Mouse (Mus musculus) ES-E14 (cell line): ENCODE data around the gene Gp9. TPM values are rescaled to one million over a fixed set of nuclear protein-coding genes. Genes with fewer than 3 reads are reported as not detected.
A peak's percentile ranks its signal among the peaks of the same experiment; 100 is the strongest.

Experiments
- DNase-seq: peaks from one replicate; pipeline ENCODE4 v3.0.0-alpha.2; 2013; ENCODE audit warnings: low read depth, low spot score
- H3K27ac ChIP-seq: 2 replicates; pipeline ENCODE4 v1.5.1; 2012; ENCODE audit warnings: low read depth, mild to moderate bottlenecking, low read length, moderate library complexity, mixed read lengths; ENCODE audit not compliant: poor library complexity, insufficient read depth, severe bottlenecking
- H3K36me3 ChIP-seq: 2 replicates; pipeline ENCODE4 v1.6.1; 2012; ENCODE audit warnings: mild to moderate bottlenecking, low read length, moderate library complexity, mixed read lengths; ENCODE audit not compliant: control insufficient read depth, poor library complexity, insufficient read depth, severe bottlenecking
- H3K4me1 ChIP-seq, 2 experiments: fragments of 150-350 bp in 1 of 2; sonication (generic) in 1 of 2; 2 replicates each; pipeline ENCODE4 v1.6.1; 2012; ENCODE audit warnings: low read length in 2 of 2, mild to moderate bottlenecking in 1 of 2, mixed read lengths in 1 of 2; ENCODE audit not compliant: control insufficient read depth in 2 of 2, insufficient read depth in 2 of 2, poor library complexity in 1 of 2
- H3K4me3 ChIP-seq, 2 experiments: fragments of 150-350 bp in 1 of 2; sonication (generic) in 1 of 2; 2 replicates each; pipeline ENCODE4 v1.5.1; 2012; ENCODE audit warnings: low read length in 2 of 2, low read depth in 1 of 2, mild to moderate bottlenecking in 1 of 2, mixed read lengths in 1 of 2; ENCODE audit not compliant: insufficient read depth in 1 of 2, poor library complexity in 1 of 2, severe bottlenecking in 1 of 2
- H3K9ac ChIP-seq: 2 replicates; pipeline ENCODE4 v1.6.1; 2012; ENCODE audit warnings: low read depth, mild to moderate bottlenecking, low read length, mixed read lengths; ENCODE audit not compliant: poor library complexity, insufficient read depth, severe bottlenecking
- H3K9me3 ChIP-seq: fragments of 150-350 bp; sonication (generic); 2 replicates; pipeline ENCODE4 v1.6.1; 2012; ENCODE audit warnings: low read depth, mild to moderate bottlenecking, low read length; ENCODE audit not compliant: control insufficient read depth, insufficient read depth
- CHD2 ChIP-seq: IDR thresholded peaks from 2 replicates; pipeline ENCODE4 v1.6.1; 2014; ENCODE audit warnings: mild to moderate bottlenecking, low read depth, low read length, inconsistent platforms
- HCFC1 ChIP-seq: IDR thresholded peaks from 2 replicates; pipeline ENCODE4 v1.6.1; 2012; ENCODE audit warnings: low read length, inconsistent platforms, borderline replicate concordance; ENCODE audit not compliant: insufficient read depth
- MAFK ChIP-seq: IDR thresholded peaks from 2 replicates; pipeline ENCODE4 v1.6.1; 2014; ENCODE audit warnings: mild to moderate bottlenecking, low read depth, low read length, inconsistent platforms; ENCODE audit not compliant: insufficient read depth
- ZC3H11A ChIP-seq: IDR thresholded peaks from 2 replicates; pipeline ENCODE4 v1.6.1; 2012; ENCODE audit warnings: low read depth, mild to moderate bottlenecking, inconsistent platforms, low read length, borderline replicate concordance
- ZNF384 ChIP-seq: IDR thresholded peaks from 2 replicates; pipeline ENCODE4 v1.6.1; 2012; ENCODE audit warnings: low read depth, low read length, inconsistent platforms
- in situ Hi-C, 2 experiments: fragments of 600-800 bp; cut with MboI; formaldehyde crosslinking; loops; one replicate each; pipeline ENCODE4 v1.15.1; 2025; ENCODE audit warnings: low sequenced_read_pairs in 2 of 2, inconsistent platforms in 1 of 2; ENCODE audit not compliant: unreplicated experiment in 2 of 2
- total RNA-seq: library from RNA; depleted of rRNA; stranded (reverse); fragments of 300-350 nt; gene quantifications from 2 replicates; pipeline ENCODE4 v1.2.3, GENCODE M21; 2012

Gp9 gene
- total RNA-seq, 1 experiment: not detected

DNA sequence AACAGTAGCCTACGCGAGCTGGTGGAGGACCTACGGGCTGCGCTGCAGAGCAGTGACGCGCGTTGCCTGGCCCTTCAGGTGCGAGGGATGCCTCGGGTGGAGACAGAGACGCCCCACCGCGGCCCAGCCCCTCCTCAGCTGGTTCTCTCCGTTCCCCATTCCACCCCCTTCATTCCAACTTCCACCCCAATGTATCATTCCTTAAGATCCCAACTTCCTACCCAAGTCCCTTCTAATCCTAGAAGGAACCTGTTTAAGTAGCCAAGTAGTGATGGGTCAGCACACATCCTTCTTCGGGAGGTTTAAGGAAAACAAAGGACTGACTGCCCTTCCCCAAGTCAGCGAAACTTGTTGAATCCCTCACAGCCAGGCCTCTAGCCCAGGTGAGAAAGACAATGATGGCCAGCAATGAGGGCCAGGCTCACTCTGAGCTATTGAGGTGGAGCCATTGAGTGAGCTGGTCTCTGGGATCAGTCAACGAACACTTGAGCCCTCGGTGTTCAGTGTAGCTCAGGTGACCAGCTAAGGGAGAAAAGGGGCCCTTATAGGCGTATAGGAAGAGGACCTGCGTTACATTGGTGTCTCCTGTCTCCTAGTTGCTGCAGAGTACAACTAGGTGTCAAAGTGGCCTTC, 46.3 kb upstream of the Gp9 start:
- no peak for DNase-seq
- no peak overlapping the region for H3K27ac ChIP-seq

DNA sequence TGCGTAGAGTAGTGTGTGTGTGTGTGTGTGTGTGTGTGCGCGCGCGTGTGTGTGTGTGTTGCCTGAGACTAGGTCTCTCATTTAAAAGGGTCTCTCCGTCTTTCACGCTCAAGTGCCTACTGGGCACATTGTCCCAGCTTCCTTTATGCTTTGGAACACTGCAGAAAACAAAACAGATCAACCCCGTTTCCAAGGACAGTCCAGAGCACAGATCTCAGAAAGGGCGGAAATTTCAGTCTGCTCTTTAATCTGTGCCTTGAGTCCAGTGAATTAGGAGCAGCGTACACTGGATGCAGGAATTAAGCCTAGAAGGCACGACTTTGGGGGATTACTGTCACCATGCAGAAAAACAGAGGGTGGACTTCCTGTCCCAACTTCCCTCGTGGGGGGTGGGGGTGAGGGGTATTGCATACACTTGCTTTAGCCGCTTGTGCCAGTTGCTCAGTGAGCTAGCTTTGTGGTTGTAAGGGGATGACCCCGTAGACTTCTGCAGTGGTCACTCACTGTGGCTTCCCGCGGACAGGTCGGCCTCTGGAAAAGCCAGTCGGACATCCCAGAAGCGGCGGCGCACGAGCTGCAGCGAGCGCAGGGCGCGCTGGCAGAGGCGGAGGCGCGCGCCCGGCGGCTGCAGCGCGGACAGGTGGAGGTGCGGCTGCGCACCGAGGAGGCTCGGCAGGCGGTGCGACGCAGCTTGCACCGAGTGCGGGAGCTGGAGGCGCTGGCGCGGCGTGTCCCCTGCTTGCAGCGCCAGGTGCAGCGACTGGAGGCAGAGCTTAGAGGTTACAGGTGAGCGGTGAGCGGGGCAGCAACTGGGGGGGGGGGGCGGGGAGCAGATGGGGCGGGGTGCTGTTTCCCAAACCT, 45.5 kb upstream of the Gp9 start:
- in situ Hi-C loops: no loop called here
- DNase-seq: no peak
- Histone ChIP-seq H3K36me3 (no peaks in the 10 kb centered on the region), H3K9me3 (no peaks in the 10 kb centered on the region), H3K27ac (no peak overlapping the region), H3K4me1 (peaks cover 0 to 3% of the 10 kb centered on the region in 2 experiments; a peak in 1 of 4 replicates), H3K9ac (peak overlapping the region; percentile 15; the same call in 1 of the 2 replicates), H3K4me3 (peak overlapping the region; percentile 27 to 58; a peak in 3 of 4 replicates)
- TF ChIP-seq MAFK (no peak), CHD2 (no peak), ZNF384 (no peak), HCFC1 (no peak), ZC3H11A (no peak)

More for the DNA sequence above, 46.3 kb upstream of the Gp9 start:
- in situ Hi-C loops: no loop called here
- TF ChIP-seq ZC3H11A (no peak), ZNF384 (no peak), HCFC1 (no peak), CHD2 (no peak), MAFK (no peak)
- Histone ChIP-seq H3K4me1 (peaks cover 0 to 3% of the 10 kb centered on the region in 2 experiments; a peak in 1 of 4 replicates), H3K9me3 (no peaks in the 10 kb centered on the region), H3K4me3 (peak overlapping the region; percentile 70 to 71), H3K36me3 (no peaks in the 10 kb centered on the region), H3K9ac (peak overlapping the region; percentile 59; the same call in 1 of the 2 replicates)

DNA sequence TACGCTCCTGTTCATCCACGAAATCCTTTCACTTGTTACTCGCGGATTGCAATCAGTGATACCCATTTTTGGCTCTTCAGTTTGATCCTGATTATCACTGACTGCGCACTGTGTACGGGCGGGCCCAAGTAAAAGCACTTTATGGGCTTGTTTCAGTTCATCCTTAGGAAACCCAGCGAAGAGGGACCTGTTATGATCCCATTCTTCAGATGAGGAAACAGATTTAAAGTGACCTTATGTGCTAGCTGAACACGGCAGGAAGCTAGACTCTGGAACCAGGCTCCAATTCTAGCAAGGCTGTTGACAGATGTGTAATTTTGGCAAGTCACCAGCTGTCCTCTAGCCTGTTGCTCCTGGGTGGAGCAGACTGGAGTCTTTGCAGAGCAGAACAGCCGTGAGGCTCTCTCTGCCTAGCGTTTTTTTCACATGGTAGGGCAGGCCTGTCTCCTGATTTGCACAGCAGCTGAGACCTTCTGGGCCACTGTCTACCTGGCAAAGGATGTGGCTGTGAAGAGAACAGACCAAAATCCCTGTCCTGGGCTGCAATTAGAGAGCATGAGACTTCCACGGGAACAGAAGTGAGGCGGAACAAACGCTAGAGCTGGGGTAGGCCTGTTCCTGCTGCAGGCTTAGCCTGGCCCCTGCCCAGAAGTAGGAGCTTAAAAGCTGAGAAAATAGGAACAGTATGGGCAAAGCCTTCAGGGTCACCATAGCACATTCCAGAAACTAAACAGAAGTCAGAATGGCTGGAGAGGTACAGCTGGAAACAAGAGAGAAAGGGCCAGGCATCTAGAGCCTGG, 44.5 kb upstream of the Gp9 start:
- Histone ChIP-seq H3K4me3 (peak overlapping the region; percentile 27 to 58; a peak in 1 of 4 replicates), H3K9ac (no peak overlapping the region), H3K4me1 (peaks cover 0 to 3% of the 10 kb centered on the region in 2 experiments; a peak in 1 of 4 replicates), H3K9me3 (no peaks in the 10 kb centered on the region), H3K36me3 (no peaks in the 10 kb centered on the region), H3K27ac (no peak overlapping the region)
- DNase-seq: no peak
- in situ Hi-C loops: no loop called here
- no peak for TF ChIP-seq CHD2
- no peak for TF ChIP-seq ZC3H11A
- TF ChIP-seq MAFK: no peak
- no peak for TF ChIP-seq HCFC1
- TF ChIP-seq ZNF384: no peak

DNA sequence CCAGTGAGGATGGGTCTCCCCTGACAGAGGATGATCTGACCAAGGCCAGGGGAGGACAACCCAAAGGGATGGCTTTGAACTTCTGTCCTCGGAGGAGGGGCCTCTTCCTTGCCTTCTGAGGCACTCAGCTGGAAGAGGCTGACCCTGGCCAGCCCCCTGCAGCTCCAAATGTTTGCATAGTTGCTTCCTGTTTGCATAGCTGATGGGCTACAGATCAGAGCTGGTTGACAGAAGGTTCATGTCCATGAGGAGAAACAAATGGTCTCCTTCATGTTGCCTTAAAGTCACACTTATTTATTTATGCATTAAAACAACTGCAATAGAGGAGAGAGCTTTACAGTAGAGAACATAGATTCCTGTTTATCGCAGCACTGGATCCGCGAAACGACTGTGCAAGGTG, 43.7 kb upstream of the Gp9 start:
- in situ Hi-C loops: no loop called here
- Histone ChIP-seq H3K9me3 (no peaks in the 10 kb centered on the region), H3K9ac (no peak overlapping the region), H3K4me3 (no peak overlapping the region), H3K36me3 (no peaks in the 10 kb centered on the region), H3K27ac (no peak overlapping the region), H3K4me1 (peaks cover 0 to 3% of the 10 kb centered on the region in 2 experiments; a peak in 1 of 4 replicates)
- TF ChIP-seq ZC3H11A (no peak), ZNF384 (no peak), CHD2 (no peak), MAFK (no peak), HCFC1 (no peak)
- no peak for DNase-seq
